Comparison of ENCODE assay signal across 24 mouse cellular contexts in genomic region chr4:99686308-99686707, GRCm38 (mm10). TPM values are rescaled to one million over a fixed set of nuclear protein-coding genes. Genes with fewer than 3 reads are reported as not detected.
"Had no signal": no experiment of that assay in that cellular context is flagged by ENCODE, and none has a peak within 500 bp of the region (broad histone marks: within the 10 kb centered on the region; RNA-seq: fewer than 3 reads in every experiment).

No protein-coding gene starts in this region.

- H3K36me3 ChIP-seq: kidney, embryonic 15.5 days; liver, embryonic 13.5 days had no signal

- H3K27ac ChIP-seq: kidney, embryonic 15.5 days; left cerebral cortex, adult 2 months; liver, embryonic 13.5 days; stomach, postnatal 0 days had no signal

- H3K9ac ChIP-seq: kidney, embryonic 15.5 days; liver, embryonic 13.5 days had no signal

- DNase-seq: kidney, adult 11 months; kidney, adult 8-10 months; kidney, postnatal 10 days; kidney, postnatal 36 days; layer of hippocampus, postnatal 36 days; liver, embryonic 13.5 days; lung, adult 2 months; midbrain, embryonic 14.5 days; right cerebral cortex, postnatal 14 days; right cerebral cortex, postnatal 4 days; thymus, adult 2 months; thymus, postnatal 25 days had no signal

- H3K4me1 ChIP-seq: kidney, embryonic 15.5 days; liver, embryonic 13.5 days had no signal

- H3K27me3 ChIP-seq: kidney, embryonic 15.5 days; liver, embryonic 13.5 days had no signal

- H3K9me3 ChIP-seq: kidney, embryonic 15.5 days; liver, embryonic 13.5 days had no signal

- H3K4me3 ChIP-seq: kidney, embryonic 15.5 days; left cerebral cortex, adult 2 months; liver, embryonic 13.5 days had no signal

- H3K4me2 ChIP-seq: kidney, embryonic 15.5 days; liver, embryonic 13.5 days; midbrain, embryonic 11.5 days had no signal

RNA-seq across cellular contexts. Expression of gene Foxd3, which starts 30.2 kb away (rescaled TPM):
- total RNA-seq: layer of hippocampus, adult 8-10 months; layer of hippocampus, postnatal 10 days; layer of hippocampus, postnatal 36 days; left cerebral cortex, adult 2 months; left cerebral cortex, postnatal 10 days; left cerebral cortex, postnatal 36 days; liver, adult 2 months; megakaryocyte progenitor cell, adult 5-6 weeks; megakaryocyte-erythroid progenitor cell, adult 5-6 weeks had no signal
- polyA plus RNA-seq: liver, adult 2 months; liver, embryonic 13.5 days; midbrain, postnatal 0 days had no signal
